Mouse (Mus musculus): Measurements from ENCODE around the gene Bcl9.

DNA sequence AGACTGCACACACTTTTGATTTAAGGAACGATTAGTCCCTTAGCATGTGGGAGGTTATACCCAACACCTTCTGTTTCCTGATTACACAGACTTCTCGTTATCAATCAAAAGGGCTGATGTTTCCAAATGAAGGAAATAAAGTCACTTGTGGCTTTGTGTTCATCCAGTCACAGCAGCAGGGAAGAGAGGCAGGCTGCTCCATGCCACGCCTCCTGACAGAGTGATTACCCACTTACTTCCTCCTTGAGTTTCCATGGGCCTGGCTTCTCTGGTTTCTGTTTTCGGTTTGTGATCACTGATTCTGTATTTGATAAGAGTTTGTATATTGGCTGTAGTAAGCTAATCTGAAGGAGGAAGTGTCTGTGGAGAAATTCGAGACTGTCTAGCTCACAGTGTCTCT is 86.5 kb downstream of the Bcl9 start:
- TF ChIP-seq POLR2A (IDR thresholded peaks at IDR 0.05; ENCODE audit: insufficient read depth, low read depth, low read length) (no peak), CTCF (IDR thresholded peaks at IDR 0.05) (no peak)

Measured in heart, adult 2 months (tissue).